Mouse (Mus musculus) thymus, adult 2 months (tissue): ENCODE measurements around the gene Srp9.

Source experiments
- CTCF ChIP-seq: fragments of 200-500 bp; IDR thresholded peaks from 2 replicates; pipeline ENCODE4 v1.5.1; 2012; ENCODE audit warnings: mild to moderate bottlenecking, control low read depth, low read length, moderate library complexity, borderline replicate concordance; ENCODE audit not compliant: control insufficient read depth, poor library complexity, insufficient read depth; ENCODE audit errors: extremely low read depth
- POLR2A ChIP-seq: fragments of 200-500 bp; IDR thresholded peaks from 2 replicates; pipeline ENCODE4 v1.6.1; 2012; ENCODE audit warnings: mild to moderate bottlenecking, low read length, control low read depth, moderate library complexity; ENCODE audit not compliant: control insufficient read depth, poor library complexity, insufficient read depth; ENCODE audit errors: extremely low read depth

DNA sequence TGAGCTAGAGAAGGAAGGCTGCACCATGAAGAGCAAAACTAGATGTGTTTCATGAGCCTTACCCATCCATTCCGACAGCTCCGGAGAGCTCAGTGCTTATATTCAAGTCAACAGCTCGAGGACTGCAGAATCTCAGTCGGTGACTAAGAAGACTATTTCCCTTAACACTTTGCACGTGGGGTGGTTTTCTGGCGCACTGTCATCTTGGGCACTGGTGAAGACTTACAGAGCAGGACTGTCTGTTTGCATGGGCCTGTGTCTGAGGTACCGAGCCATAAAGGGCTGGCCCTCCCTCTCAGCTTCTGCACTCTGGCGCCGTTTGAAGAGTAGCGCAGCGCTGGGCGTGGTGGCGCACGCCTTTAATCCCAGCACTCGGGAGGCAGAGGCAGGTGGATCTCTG is 12.2 kb upstream of the Srp9 start:
- TF ChIP-seq POLR2A, result no peak
- no peak for TF ChIP-seq CTCF
